Mouse (Mus musculus) skeletal muscle tissue, postnatal 0 days (tissue): ENCODE results near the gene Olfr820. TPM values are rescaled to one million over a fixed set of nuclear protein-coding genes. Genes with fewer than 3 reads are reported as not detected.

Experiments
- polyA plus RNA-seq: library from polyadenylated mRNA; unstranded; fragments of >200 nt; fragmentation: Nextera tagmentation; extraction: Ambion mirVana; gene quantifications from 2 replicates; pipeline ENCODE4 v1.2.1, GENCODE M21; 2015

Gene Olfr820
- not detected in 2 replicates for polyA plus RNA-seq

DNA sequence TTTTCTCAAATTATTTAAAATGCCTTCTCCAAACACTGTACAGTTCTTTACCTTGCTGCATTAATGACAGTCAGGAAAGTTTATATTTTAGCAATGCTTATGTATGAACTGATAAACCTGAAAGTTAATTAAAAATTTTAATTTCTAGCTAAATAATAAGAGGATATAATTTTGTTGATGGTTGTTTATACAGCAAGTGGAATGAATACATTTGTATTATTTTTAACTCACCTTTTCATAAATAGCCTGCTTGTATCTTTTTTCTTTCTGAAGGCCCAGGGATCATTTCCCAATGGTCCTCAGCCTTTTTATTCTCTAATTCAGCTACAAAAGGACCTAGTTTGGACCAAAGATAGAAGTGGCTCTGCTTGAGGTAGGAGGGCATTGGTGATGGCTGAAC lies at the start of gene Olfr820:
TSS of gene Olfr820 (plus strand) at position 301 of the 400 bp plus-strand sequence.

DNA sequence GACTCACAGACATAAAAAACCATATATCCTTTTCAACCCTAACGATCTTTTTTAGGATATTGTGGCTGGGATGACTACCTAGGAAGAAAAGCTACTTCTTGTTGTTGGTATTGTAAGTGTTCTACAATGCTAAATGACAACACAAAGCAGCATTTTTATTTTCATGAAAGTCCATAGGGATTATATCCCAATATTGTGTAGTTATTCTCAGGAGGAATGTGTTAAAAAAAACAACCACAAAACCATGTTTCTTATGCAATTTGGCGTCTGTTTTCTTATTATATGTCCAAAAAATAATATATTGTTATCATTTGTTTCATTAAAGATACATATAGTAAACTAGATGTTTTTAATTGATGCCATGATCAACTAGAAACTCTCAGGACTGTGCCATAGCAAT lies 45.3 kb upstream of the Olfr820 start, which contains the start of gene Olfr819:
TSS of gene Olfr819 (minus strand) at position 101 of the 400 bp plus-strand sequence.

DNA sequence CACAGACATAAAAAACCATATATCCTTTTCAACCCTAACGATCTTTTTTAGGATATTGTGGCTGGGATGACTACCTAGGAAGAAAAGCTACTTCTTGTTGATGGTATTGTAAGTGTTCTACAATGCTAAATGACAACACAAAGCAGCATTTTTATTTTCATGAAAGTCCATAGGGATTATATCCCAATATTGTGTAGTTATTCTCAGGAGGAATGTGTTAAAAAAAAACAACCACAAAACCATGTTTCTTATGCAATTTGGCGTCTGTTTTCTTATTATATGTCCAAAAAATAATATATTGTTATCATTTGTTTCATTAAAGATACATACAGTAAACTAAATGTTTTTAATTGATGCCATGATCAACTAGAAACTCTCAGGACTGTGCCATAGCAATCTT lies 36.4 kb upstream of the Olfr820 start, which contains the start of gene Olfr247:
TSS of gene Olfr247 (minus strand) at position 101 of the 400 bp plus-strand sequence.

DNA sequence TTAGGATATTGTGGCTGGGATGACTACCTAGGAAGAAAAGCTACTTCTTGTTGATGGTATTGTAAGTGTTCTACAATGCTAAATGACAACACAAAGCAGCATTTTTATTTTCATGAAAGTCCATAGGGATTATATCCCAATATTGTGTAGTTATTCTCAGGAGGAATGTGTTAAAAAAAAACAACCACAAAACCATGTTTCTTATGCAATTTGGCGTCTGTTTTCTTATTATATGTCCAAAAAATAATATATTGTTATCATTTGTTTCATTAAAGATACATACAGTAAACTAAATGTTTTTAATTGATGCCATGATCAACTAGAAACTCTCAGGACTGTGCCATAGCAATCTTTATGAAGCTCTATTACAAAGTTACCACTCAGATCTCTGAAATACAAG lies 27.5 kb upstream of the Olfr820 start, which contains the start of gene Gm10310:
TSS of gene Gm10310 (minus strand) at position 101 of the 400 bp plus-strand sequence.

DNA sequence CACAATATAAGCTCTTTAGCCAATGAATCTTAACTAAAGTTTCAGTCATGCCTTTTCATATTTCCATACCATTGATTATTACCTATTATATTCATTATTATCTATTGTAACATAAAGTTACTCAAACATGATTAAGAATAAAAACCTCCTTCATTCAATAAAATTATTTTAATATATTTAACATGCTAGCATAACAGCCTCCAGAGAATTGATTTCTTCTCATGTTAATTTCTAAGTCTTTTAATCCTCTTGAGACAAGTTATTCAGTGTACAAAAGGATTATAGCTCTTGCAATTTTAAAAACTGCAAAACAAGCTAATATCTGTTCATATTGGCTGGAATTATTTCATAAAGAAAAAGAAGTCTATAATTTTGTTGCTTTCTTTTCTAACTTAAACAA lies 17.6 kb downstream of the Olfr820 start, which contains the start of gene Olfr821:
TSS of gene Olfr821 (plus strand) at position 301 of the 400 bp plus-strand sequence.

Other genes starting within 250 kb of the Olfr820 start
- not detected in 2 replicates for gene Olfr808, start 247.1 kb upstream of the Olfr820 start, polyA plus RNA-seq
- not detected in 2 replicates for gene Olfr809, start 238.0 kb upstream of the Olfr820 start, polyA plus RNA-seq
- gene Olfr810, start 217.7 kb upstream of the Olfr820 start, polyA plus RNA-seq, result not detected in 2 replicates
- not detected in 2 replicates for gene Olfr811, start 208.2 kb upstream of the Olfr820 start, polyA plus RNA-seq
- not detected in 2 replicates for gene Olfr812, start 166.5 kb upstream of the Olfr820 start, polyA plus RNA-seq
- not detected in 2 replicates for gene Olfr813, start 157.3 kb upstream of the Olfr820 start, polyA plus RNA-seq
- gene Olfr814, start 132.8 kb upstream of the Olfr820 start, polyA plus RNA-seq, result not detected in 2 replicates
- gene Olfr815, start 106.8 kb upstream of the Olfr820 start, polyA plus RNA-seq, result not detected in 2 replicates
- gene Olfr816, start 97.0 kb upstream of the Olfr820 start, polyA plus RNA-seq, result not detected in 2 replicates
- not detected in 2 replicates for gene Olfr818, start 63.5 kb upstream of the Olfr820 start, polyA plus RNA-seq
- gene Olfr819, start 45.4 kb upstream of the Olfr820 start, polyA plus RNA-seq, result not detected in 2 replicates
- gene Olfr247, start 36.5 kb upstream of the Olfr820 start, polyA plus RNA-seq, result not detected in 2 replicates
- not detected in 2 replicates for gene Gm10310, start 27.6 kb upstream of the Olfr820 start, polyA plus RNA-seq
- gene Olfr821, start 17.7 kb downstream of the Olfr820 start, polyA plus RNA-seq, result not detected in 2 replicates
- not detected in 2 replicates for gene Olfr822, start 58.6 kb downstream of the Olfr820 start, polyA plus RNA-seq
- not detected in 2 replicates for gene Olfr823, start 102.8 kb downstream of the Olfr820 start, polyA plus RNA-seq
- not detected in 2 replicates for gene Olfr824, start 117.4 kb downstream of the Olfr820 start, polyA plus RNA-seq
- not detected in 2 replicates for gene Olfr825, start 154.1 kb downstream of the Olfr820 start, polyA plus RNA-seq
- not detected in 2 replicates for gene Olfr826, start 171.6 kb downstream of the Olfr820 start, polyA plus RNA-seq
- gene Olfr827, start 201.8 kb downstream of the Olfr820 start, polyA plus RNA-seq, result not detected in 2 replicates